Mouse (Mus musculus) cerebellum, adult 2 months (tissue): ENCODE measurements at regions not wholly inside any gene's neighbourhood (a gene's known extent, or its start where the extent isn't known, plus 50 kb on each side); places are given as distances from the start of the nearest gene placed in this dataset.

Experiments
- CTCF ChIP-seq: fragments of 200-500 bp; IDR thresholded peaks from 2 replicates; pipeline ENCODE4 v1.5.1; 2011; ENCODE audit warnings: low read depth, mild to moderate bottlenecking, control low read depth, low read length, moderate library complexity, borderline replicate concordance; ENCODE audit not compliant: insufficient read depth
- POLR2A ChIP-seq: fragments of 200-500 bp; IDR thresholded peaks from 2 replicates; pipeline ENCODE4 v1.6.1; 2011; ENCODE audit warnings: low read length, control low read depth, borderline replicate concordance; ENCODE audit not compliant: insufficient read depth

DNA sequence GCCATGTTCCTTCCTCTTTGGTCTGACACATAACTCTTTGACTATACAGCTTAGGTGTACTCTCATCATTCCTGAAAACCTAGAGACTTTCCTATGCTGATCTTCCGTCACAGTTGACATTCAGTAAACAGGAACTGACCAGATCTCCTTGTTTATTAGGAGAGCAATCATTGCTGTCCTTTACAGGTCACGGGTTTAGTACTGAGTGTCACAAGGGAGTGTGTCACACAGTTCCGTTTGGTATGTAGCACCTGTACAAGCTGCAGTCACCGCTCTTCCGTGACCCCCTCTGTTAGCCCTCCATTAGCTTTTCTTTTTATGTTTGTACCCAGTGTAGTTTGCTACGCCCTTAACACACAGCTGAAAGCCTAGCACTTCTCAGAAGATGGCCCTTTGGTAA, 553.4 kb upstream of the Slc39a10 start:
- no peak for TF ChIP-seq POLR2A
- TF ChIP-seq CTCF = no peak
